8 mouse cellular contexts compared by ENCODE assay signal in genomic region chr19:7266421-7266831, GRCm38 (mm10). TPM values are rescaled to one million over a fixed set of nuclear protein-coding genes. Genes with fewer than 3 reads are reported as not detected.
A peak's percentile ranks its signal among the peaks of the same experiment; 100 is the strongest.
DNase-seq lines count a peak whose midpoint lies in the region; ATAC-seq and TF ChIP-seq lines count a peak whose summit lies in the region.

No protein-coding gene starts in this region.

- peak; percentile 92 for DNase-seq in heart, adult 11 months
- DNase-seq in heart, postnatal 36 days: no peak
- DNase-seq in 416B (ENCODE audit: low read depth): peak; percentile 41
- DNase-seq in hindbrain, postnatal 0 days (ENCODE audit: low spot score): peak; percentile 18
- no peak for DNase-seq in spleen, postnatal 36 days (ENCODE audit: low spot score in 2 of 2)
- no peak for DNase-seq in urinary bladder, adult 18-20 months (ENCODE audit: low spot score in 2 of 2)
- no peak for DNase-seq in thymus, adult 2 months

- H3K9me3 ChIP-seq in embryonic facial prominence, embryonic 12.5 days: no peaks in the 10 kb centered on the region
- H3K9me3 ChIP-seq in hindbrain, postnatal 0 days (ENCODE audit: low read length): 0 out of 2 replicates have a peak, but pooled peaks cover 3% of the 10 kb centered on the region

- H3K4me3 ChIP-seq in embryonic facial prominence, embryonic 12.5 days: 0 out of 2 replicates have a peak overlapping the region, but pooled peaks have one; percentile 86
- H3K4me3 ChIP-seq in hindbrain, postnatal 0 days (ENCODE audit: low read length): no peak overlapping the region
- no peak overlapping the region for H3K4me3 ChIP-seq in thymus, adult 2 months (ENCODE audit: control insufficient read depth, insufficient read depth, low read length)

- H3K9ac ChIP-seq in embryonic facial prominence, embryonic 12.5 days: peak overlapping the region; percentile 91; the same call in 1 of the 2 replicates
- H3K9ac ChIP-seq in hindbrain, postnatal 0 days (replicated peaks; ENCODE audit: low read length): peak overlapping the region; percentile 9; the same call in 1 of the 2 replicates

- WGBS in embryonic facial prominence, embryonic 12.5 days: 46% methylated on average over 4 of the region's 4 CpGs
- whole genome bisulfite sequencing in hindbrain, postnatal 0 days: 38% methylated on average over 4 of the region's 4 CpGs
- 57% methylated on average over 4 of the region's 4 CpGs for WGBS in thymus, adult 2 months

- peaks cover 12% of the 10 kb centered on the region for H3K36me3 ChIP-seq in embryonic facial prominence, embryonic 12.5 days
- H3K36me3 ChIP-seq in hindbrain, postnatal 0 days (ENCODE audit: insufficient read depth, low read length): peaks cover 5% of the 10 kb centered on the region; the same call in 1 of the 2 replicates
- no peaks in the 10 kb centered on the region for H3K36me3 ChIP-seq in thymus, adult 2 months (ENCODE audit: control insufficient read depth, insufficient read depth, low read length)

- H3K27ac ChIP-seq in embryonic facial prominence, embryonic 12.5 days: peak overlapping the region; percentile 97
- peak overlapping the region; percentile 92 for H3K27ac ChIP-seq in hindbrain, postnatal 0 days
- H3K27ac ChIP-seq in thymus, adult 2 months (ENCODE audit: control insufficient read depth, insufficient read depth, low read length): no peak overlapping the region

- intact Hi-C loops in heart, postnatal 36 days (cut with DNase I): no loop called here

- TF ChIP-seq CTCF in hindbrain, postnatal 0 days (IDR thresholded peaks at IDR 0.05; ENCODE audit: low read depth): no peak
- no peak for TF ChIP-seq CTCF in thymus, adult 2 months (IDR thresholded peaks at IDR 0.05; ENCODE audit: borderline replicate concordance, control insufficient read depth, extremely low read depth, insufficient read depth, low read length, poor library complexity)

- peaks cover 52% of the 10 kb centered on the region for H3K4me1 ChIP-seq in embryonic facial prominence, embryonic 12.5 days
- H3K4me1 ChIP-seq in hindbrain, postnatal 0 days (ENCODE audit: insufficient read depth, low read length): peaks cover 37% of the 10 kb centered on the region
- peaks cover 35% of the 10 kb centered on the region for H3K4me1 ChIP-seq in thymus, adult 2 months (replicated peaks; ENCODE audit: control insufficient read depth, insufficient read depth, low read length)

- H3K4me2 ChIP-seq in embryonic facial prominence, embryonic 12.5 days (replicated peaks): peak overlapping the region; percentile 77; the same call in 1 of the 2 replicates
- 0 out of 2 replicates have a peak overlapping the region, but pooled peaks have one; percentile 13 for H3K4me2 ChIP-seq in hindbrain, postnatal 0 days (ENCODE audit: low read depth, low read length)

- no peak for TF ChIP-seq POLR2A in thymus, adult 2 months (IDR thresholded peaks at IDR 0.05; ENCODE audit: control insufficient read depth, extremely low read depth, insufficient read depth, low read length, poor library complexity)

- H3K27me3 ChIP-seq in embryonic facial prominence, embryonic 12.5 days: no peaks in the 10 kb centered on the region
- H3K27me3 ChIP-seq in hindbrain, postnatal 0 days (ENCODE audit: insufficient read depth, low read length): no peaks in the 10 kb centered on the region
- H3K27me3 ChIP-seq in thymus, adult 2 months (ENCODE audit: control insufficient read depth, insufficient read depth, low read length): no peaks in the 10 kb centered on the region

- no peak for ATAC-seq in embryonic facial prominence, embryonic 12.5 days (ENCODE audit: insufficient number of reproducible peaks, insufficient read depth, low FRiP score, low TSS enrichment)
- no peak for ATAC-seq in hindbrain, postnatal 0 days

RNA-seq across cellular contexts. Expression of gene Rcor2, which starts 0.7 kb away (rescaled TPM):
- total RNA-seq in heart, postnatal 36 days (2021): 1 to 10 TPM; 5.4 to 7.8 TPM
- polyA plus RNA-seq in embryonic facial prominence, embryonic 12.5 days (2016; fragmentation: Nextera tagmentation; extraction: Ambion mirVana): 40.8 and 43.5 TPM in 2 replicates
- 73.2 and 91.7 TPM in 2 replicates for total RNA-seq in hindbrain, postnatal 0 days (2014; rRNA removed)
- 14.8 and 16.6 TPM in 2 replicates for polyA plus RNA-seq in hindbrain, postnatal 0 days (2015; fragmentation: Nextera tagmentation; extraction: Ambion mirVana)
- polyA plus RNA-seq in thymus, adult 2 months (2012; rRNA removed): 31.2 and 42.8 TPM in 2 replicates

RNA-seq across cellular contexts. Expression of gene Naa40, which starts 25.4 kb away (rescaled TPM):
- 10 to 100 TPM; 15.3 to 15.6 TPM for total RNA-seq in heart, postnatal 36 days (2021)
- 71.8 and 72.2 TPM in 2 replicates for polyA plus RNA-seq in embryonic facial prominence, embryonic 12.5 days (2016; fragmentation: Nextera tagmentation; extraction: Ambion mirVana)
- 56.5 and 59.7 TPM in 2 replicates for total RNA-seq in hindbrain, postnatal 0 days (2014; rRNA removed)
- polyA plus RNA-seq in hindbrain, postnatal 0 days (2015; fragmentation: Nextera tagmentation; extraction: Ambion mirVana): 42.7 and 42.8 TPM in 2 replicates
- 55.9 and 71.6 TPM in 2 replicates for polyA plus RNA-seq in thymus, adult 2 months (2012; rRNA removed)

RNA-seq across cellular contexts. Expression of gene Cox8a, which starts 49.0 kb away (rescaled TPM):
- total RNA-seq in heart, postnatal 36 days (2021): 100 to 1,000 TPM; 395 to 437 TPM
- 824 and 858 TPM in 2 replicates for polyA plus RNA-seq in embryonic facial prominence, embryonic 12.5 days (2016; fragmentation: Nextera tagmentation; extraction: Ambion mirVana)
- 1,715 and 1,845 TPM in 2 replicates for total RNA-seq in hindbrain, postnatal 0 days (2014; rRNA removed)
- 2,044 and 2,080 TPM in 2 replicates for polyA plus RNA-seq in hindbrain, postnatal 0 days (2015; fragmentation: Nextera tagmentation; extraction: Ambion mirVana)
- 1,690 and 1,818 TPM in 2 replicates for polyA plus RNA-seq in thymus, adult 2 months (2012; rRNA removed)

Comparison
In these comparisons a context has a peak if more than half of its experiments do, and no peak if none do; other contexts are left out.
1. DNase-seq: peak in heart, adult 11 months (single experiment), 416B (single experiment) and hindbrain, postnatal 0 days (single experiment); none in heart, postnatal 36 days (0 of 2), spleen, postnatal 36 days (0 of 2), urinary bladder, adult 18-20 months (0 of 2) and thymus, adult 2 months (single experiment).